Mouse (Mus musculus) kidney, adult 2 months (tissue): Measurements from ENCODE around the gene Itpr3. TPM values are rescaled to one million over a fixed set of nuclear protein-coding genes. Genes with fewer than 3 reads are reported as not detected.

Source experiments
- DNase-seq: peaks from one replicate; pipeline ENCODE4 v3.0.0; 2021
- H3K27ac ChIP-seq: fragments of 200-500 bp; 2 replicates; pipeline ENCODE4 v1.5.1; 2012; ENCODE audit warnings: low read depth, low read length, control low read depth, inconsistent platforms; ENCODE audit not compliant: insufficient read depth
- H3K27me3 ChIP-seq: fragments of 200-500 bp; replicated peaks from 2 replicates; pipeline ENCODE4 v1.6.1; 2012; ENCODE audit warnings: mild to moderate bottlenecking, moderate library complexity, low read length, inconsistent platforms; ENCODE audit not compliant: control insufficient read depth, insufficient read depth
- H3K36me3 ChIP-seq: fragments of 200-500 bp; 2 replicates; pipeline ENCODE4 v1.6.1; 2012; ENCODE audit warnings: mild to moderate bottlenecking, moderate library complexity, low read length, inconsistent platforms; ENCODE audit not compliant: control insufficient read depth, insufficient read depth
- H3K4me1 ChIP-seq: fragments of 200-500 bp; 2 replicates; pipeline ENCODE4 v1.6.1; 2011; ENCODE audit warnings: low read length; ENCODE audit not compliant: control insufficient read depth, insufficient read depth
- H3K4me3 ChIP-seq: fragments of 200-500 bp; 2 replicates; pipeline ENCODE4 v1.5.1; 2011; ENCODE audit warnings: mild to moderate bottlenecking, low read depth, low read length, control low read depth; ENCODE audit not compliant: insufficient read depth
- CTCF ChIP-seq: fragments of 200-500 bp; conservative IDR thresholded peaks from 2 replicates; pipeline ENCODE4 v1.5.1; 2011; ENCODE audit warnings: low read depth, mild to moderate bottlenecking, control low read depth, low read length, moderate library complexity, mixed read lengths; ENCODE audit not compliant: insufficient read depth, insufficient read length
- POLR2A ChIP-seq: fragments of 200-500 bp; IDR thresholded peaks from one replicate; pipeline ENCODE4 v1.6.1; 2011; ENCODE audit warnings: low read depth, low read length, control low read depth
- WGBS: fragments of 180-500 bp; shearing (Covaris S2); methylation state at CpG from one replicate; pipeline ENCODE4 v1.1.7; 2018; 5-methylcytosine and 5-hydroxymethylcytosine counted together
- polyA plus RNA-seq: library from polyadenylated mRNA; depleted of rRNA; stranded (reverse); fragments of >200 nt; gene quantifications from 2 replicates; pipeline ENCODE4 v1.2.3, GENCODE M21; 2012; rRNA removed

Gene Itpr3
- polyA plus RNA-seq, 1 experiment = 6.9 TPM

GRCm38 (mm10) chr17:27166901-27167300, 109.8 kb downstream of the Itpr3 start:
- H3K4me3 ChIP-seq = peak overlapping the region; percentile 12; the same call in 1 of the 2 replicates
- 71% methylated on average over 6 of the region's 6 CpGs for WGBS
- no peak for TF ChIP-seq POLR2A
- TF ChIP-seq CTCF = no peak
- H3K4me1 ChIP-seq = no peaks in the 10 kb centered on the region
- H3K27ac ChIP-seq = no peak overlapping the region
- H3K27me3 ChIP-seq = no peaks in the 10 kb centered on the region
- H3K36me3 ChIP-seq = no peaks in the 10 kb centered on the region
- DNase-seq = no peak

GRCm38 (mm10) chr17:27167545-27167944, 110.4 kb downstream of the Itpr3 start, which contains the start of gene Ip6k3:
Ip6k3 (minus strand) TSS chr17:27167795.
- peak within 1 kb of the TSS; percentile 12; the same call in 1 of the 2 replicates for H3K4me3 ChIP-seq
- TF ChIP-seq CTCF (no peak), POLR2A (no peak)
- H3K27me3 ChIP-seq = no peaks in the 10 kb centered on the region
- WGBS = 42% methylated on average over 4 of the region's 4 CpGs
- no peaks in the 10 kb centered on the region for H3K4me1 ChIP-seq
- no peak within 1 kb of the TSS for H3K27ac ChIP-seq
- H3K36me3 ChIP-seq = no peaks in the 10 kb centered on the region
- no peak for DNase-seq

GRCm38 (mm10) chr17:27168569-27168968, 111.5 kb downstream of the Itpr3 start:
- no peaks in the 10 kb centered on the region for H3K27me3 ChIP-seq
- H3K27ac ChIP-seq = no peak overlapping the region
- H3K36me3 ChIP-seq = no peaks in the 10 kb centered on the region
- WGBS = 97% methylated on average over 4 of the region's 4 CpGs
- no peak overlapping the region for H3K4me3 ChIP-seq
- TF ChIP-seq CTCF (no peak), POLR2A (no peak)
- no peak for DNase-seq
- H3K4me1 ChIP-seq = no peaks in the 10 kb centered on the region

- Histone ChIP-seq H3K27me3 (no peaks in the 10 kb centered on the region), H3K36me3 (no peaks in the 10 kb centered on the region), H3K27ac (no peak overlapping the region), H3K4me1 (no peaks in the 10 kb centered on the region), H3K4me3 (no peak overlapping the region)
- no peak for DNase-seq
- TF ChIP-seq CTCF (no peak), POLR2A (no peak)
- 80% methylated on average over 11 of the region's 11 CpGs for WGBS
Measured at GRCm38 (mm10) chr17:27169952-27170695, 113.0 kb downstream of the Itpr3 start.

GRCm38 (mm10) chr17:27171121-27171520, 114.0 kb downstream of the Itpr3 start:
- H3K36me3 ChIP-seq = no peaks in the 10 kb centered on the region
- no peaks in the 10 kb centered on the region for H3K27me3 ChIP-seq
- no peak for DNase-seq
- TF ChIP-seq POLR2A (no peak), CTCF (no peak)
- WGBS = 75% methylated on average over 5 of the region's 5 CpGs
- H3K4me1 ChIP-seq = no peaks in the 10 kb centered on the region
- no peak overlapping the region for H3K4me3 ChIP-seq
- no peak overlapping the region for H3K27ac ChIP-seq

Other genes with a start within 250 kb of the Itpr3 start
- gene Nkx2-5, start 212.3 kb upstream of the Itpr3 start, polyA plus RNA-seq = 0.05 TPM in 1 of 2 replicates, not detected in the other
- gene Kifc5b, start 140.2 kb upstream of the Itpr3 start, polyA plus RNA-seq = 1.3 and 1.5 TPM in 2 replicates
- 41.2 and 52.0 TPM in 2 replicates for gene Phf1, start 124.3 kb upstream of the Itpr3 start, polyA plus RNA-seq
- gene Cuta, start 117.7 kb upstream of the Itpr3 start, polyA plus RNA-seq = 145 and 183 TPM in 2 replicates
- 14.8 and 16.8 TPM in 2 replicates for gene Syngap1, start 116.1 kb upstream of the Itpr3 start, polyA plus RNA-seq
- gene Zbtb9, start 84.1 kb upstream of the Itpr3 start, polyA plus RNA-seq = 6.5 and 10.0 TPM in 2 replicates
- 36.6 and 39.4 TPM in 2 replicates for gene Bak1, start 28.3 kb upstream of the Itpr3 start, polyA plus RNA-seq
- gene Uqcc2, start 76.6 kb downstream of the Itpr3 start, polyA plus RNA-seq = 208 and 218 TPM in 2 replicates
- 0.79 and 1.1 TPM in 2 replicates for gene Ip6k3, start 110.5 kb downstream of the Itpr3 start, polyA plus RNA-seq
- 48.4 and 64.4 TPM in 2 replicates for gene Lemd2, start 147.2 kb downstream of the Itpr3 start, polyA plus RNA-seq